Mouse (Mus musculus) granulocyte monocyte progenitor cell, adult 5-6 weeks (primary cell): ENCODE measurements around the gene Fgfr2. TPM values are rescaled to one million over a fixed set of nuclear protein-coding genes. Genes with fewer than 3 reads are reported as not detected.

Source experiments
- ATAC-seq: replicated peaks from 2 replicates; pipeline ENCODE4 v1.8.0; 2016; ENCODE audit warnings: mild to moderate bottlenecking, moderate TSS enrichment, inconsistent platforms; ENCODE audit not compliant: poor library complexity, severe bottlenecking
- total RNA-seq, 2 experiments: library from RNA; stranded (forward) in 1 of 2; stranded (reverse) in 1 of 2; fragments of 200-712, 200-1000 nt in 1 of 2; fragments of >200 nt in 1 of 2; fragmentation: Nextera tagmentation in 1 of 2; gene quantifications; 2 replicates each; pipeline ENCODE4 v1.2.3; 2014 to 2017

The Fgfr2 gene
- total RNA-seq, 2 experiments from 2014 or later: not detected

DNA sequence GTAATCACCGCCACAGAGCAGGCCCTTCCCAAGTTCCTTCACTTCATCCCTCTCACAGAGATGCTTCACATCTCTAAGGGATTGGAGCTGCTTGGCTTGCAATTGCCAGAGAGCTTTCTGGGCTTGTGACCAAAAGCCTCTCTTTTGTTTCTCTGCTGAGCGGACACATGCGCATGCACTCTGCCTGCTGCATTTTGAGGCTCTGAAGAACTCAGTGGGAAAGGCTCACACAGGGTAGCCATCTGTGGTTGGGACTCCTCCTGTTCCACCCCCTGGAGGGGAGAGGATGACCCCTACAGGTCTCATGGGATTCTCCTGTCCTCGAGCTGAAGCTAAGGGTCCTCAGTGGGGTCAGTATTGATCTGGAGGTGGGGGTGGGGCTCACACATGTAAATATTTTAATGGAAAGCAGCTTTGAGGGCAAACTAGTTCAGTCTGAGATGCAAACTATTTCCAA lies 2157.2 kb downstream of the Fgfr2 start:
- no peak for ATAC-seq

DNA sequence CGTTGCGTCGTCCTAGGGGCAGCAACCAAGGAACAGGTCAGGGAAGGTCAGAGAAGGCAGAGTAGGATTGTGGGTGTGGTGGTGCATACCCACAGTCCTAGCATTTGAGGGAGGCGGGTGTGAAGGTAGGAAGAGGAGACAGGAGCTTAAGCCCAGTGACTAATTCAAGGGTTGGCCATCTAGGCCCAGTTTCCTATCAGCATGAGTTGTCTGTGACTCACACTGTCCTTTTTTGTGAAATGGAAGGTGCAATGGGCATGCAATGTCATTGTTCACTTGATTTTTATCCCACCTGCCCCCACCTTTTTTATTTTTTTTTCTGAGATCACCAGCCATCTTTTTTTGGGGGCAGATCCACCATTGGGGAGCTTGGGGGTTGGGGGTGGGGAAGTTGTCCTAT lies 2157.8 kb downstream of the Fgfr2 start:
- no peak for ATAC-seq

DNA sequence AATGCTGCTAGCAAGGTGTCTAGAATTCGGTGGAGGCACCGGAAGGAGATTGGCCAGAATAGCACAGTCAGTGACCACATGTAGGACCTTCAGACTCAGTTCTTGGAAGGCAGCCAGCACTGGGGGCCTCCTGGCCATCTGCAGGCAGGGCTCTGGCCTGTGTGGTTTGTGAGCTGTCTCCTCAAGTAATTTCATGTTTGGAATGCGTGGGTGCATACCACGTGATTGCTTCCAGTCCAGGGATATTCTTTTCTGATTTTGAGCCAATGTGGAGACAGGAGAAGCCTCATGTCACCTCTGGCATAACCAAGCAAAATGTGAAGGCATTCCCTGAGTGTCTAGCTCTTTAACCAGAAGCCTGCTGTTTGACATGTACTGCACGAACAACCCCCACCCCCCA lies 2158.5 kb downstream of the Fgfr2 start:
- ATAC-seq: no peak

DNA sequence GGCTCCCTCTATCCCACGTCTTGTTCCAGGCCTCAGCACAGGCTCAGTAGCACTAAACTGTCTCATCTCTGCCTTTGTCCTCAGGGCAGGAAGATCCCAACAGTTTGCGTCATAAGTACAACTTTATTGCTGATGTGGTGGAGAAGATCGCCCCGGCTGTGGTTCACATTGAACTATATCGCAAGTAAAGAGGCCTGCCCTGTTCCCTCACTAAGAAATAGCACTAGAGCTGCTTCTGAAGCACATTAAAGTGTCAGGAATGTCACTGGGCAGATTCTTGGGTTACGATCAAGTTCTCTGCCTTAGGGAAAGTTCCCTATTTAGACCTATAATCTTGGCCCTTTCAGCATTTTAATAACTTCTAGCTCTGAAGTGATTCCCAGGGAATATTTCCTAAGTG lies 2161.7 kb downstream of the Fgfr2 start:
- no peak for ATAC-seq

DNA sequence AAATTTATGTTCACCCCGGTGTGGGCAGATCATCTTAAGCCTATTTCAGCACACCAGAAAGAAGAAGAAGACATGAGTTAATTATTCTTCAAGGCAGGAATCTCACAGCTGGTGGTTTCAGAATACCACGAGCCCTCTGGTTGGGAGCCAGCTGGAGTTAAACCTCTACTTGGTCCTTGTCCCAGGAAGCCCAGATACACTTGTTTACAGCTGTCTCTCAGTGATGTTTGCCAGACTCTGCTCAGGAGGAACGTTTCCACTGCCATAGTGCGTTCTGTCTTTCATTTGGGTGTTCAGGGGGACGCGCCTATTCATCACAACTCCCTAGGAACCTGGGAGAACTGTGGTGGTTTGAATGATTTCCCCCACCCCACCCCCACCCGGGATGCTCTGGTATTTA lies 2163.3 kb downstream of the Fgfr2 start:
- ATAC-seq: no peak

DNA sequence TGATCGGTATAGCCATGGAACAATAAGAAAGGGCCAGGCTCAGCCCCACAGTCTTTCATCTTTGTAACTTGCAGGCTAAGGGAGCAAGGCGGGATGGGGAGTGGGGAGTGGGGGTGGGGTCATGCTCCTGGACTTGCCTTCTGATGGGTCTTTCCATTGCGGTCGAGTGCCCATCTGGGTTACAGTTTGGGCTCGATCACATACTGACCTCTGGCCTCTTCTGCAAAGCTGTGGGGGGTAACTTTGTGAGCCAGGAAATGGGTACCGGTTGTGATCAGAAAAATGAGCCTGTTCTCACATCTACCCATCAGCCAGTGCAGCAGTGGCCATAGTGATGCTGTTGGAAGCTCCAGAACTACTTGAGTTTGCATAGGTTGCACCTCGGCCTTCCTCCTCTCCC lies 2164.6 kb downstream of the Fgfr2 start:
- no peak for ATAC-seq

DNA sequence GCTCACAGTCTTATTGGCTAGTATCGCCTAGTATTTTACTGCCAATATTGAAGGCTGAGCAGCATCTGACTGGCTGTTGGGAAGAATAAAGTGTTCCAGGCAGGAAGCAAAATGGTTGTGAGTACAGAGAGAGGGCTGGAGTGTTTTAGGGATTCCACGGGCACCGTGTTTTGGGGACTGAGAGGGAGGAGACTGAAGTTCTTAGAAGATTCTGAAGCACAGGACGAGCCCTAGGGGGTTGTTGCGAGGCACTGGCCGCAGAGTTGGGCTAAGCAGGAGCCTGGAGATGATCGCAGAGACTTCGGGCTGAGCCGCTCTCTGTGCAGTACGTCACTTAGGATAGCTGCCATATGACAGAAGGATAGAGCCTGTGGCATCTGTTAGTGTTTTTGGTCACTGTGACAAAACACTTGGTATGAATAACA lies 2169.0 kb downstream of the Fgfr2 start:
- no peak for ATAC-seq

DNA sequence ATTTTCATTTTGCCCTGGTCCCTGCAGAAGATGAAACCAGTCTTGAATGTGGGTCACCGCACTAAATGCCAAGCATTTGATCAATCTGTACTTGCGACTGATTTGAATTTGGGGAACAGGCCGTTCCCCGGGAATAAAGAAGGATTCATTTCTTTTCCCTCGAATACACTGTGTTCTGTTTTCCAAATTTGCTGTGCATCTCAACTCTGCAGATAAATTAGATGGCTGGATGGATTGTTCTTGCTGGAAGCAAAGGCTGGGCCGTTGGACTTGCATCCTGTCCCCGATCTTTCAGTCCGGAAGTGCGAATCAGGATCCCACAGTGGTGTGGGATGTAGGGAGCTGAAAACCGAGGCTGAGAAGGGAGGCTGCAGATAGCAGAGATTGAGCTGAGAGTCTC lies 2169.8 kb downstream of the Fgfr2 start:
- ATAC-seq: no peak

DNA sequence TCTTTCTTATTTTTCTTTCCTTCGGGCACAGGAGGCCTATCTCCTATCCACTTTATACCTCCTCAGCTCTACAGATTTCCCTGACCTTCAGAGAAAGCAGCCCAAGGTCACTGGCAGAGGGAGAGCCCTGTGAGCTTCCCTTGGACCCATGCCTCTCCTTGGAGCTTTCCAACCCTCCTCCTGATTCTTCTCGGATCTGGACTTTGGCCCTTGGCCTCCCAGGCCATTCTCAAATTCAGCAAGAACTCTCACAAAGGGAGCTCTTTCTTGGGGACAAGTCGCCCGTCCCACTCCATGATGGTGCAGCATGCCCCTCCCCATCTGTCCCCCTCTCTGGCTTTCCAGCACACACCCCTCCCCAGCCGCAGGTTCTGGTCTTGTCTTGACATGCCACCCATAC lies 2172.1 kb downstream of the Fgfr2 start:
- ATAC-seq: no peak

DNA sequence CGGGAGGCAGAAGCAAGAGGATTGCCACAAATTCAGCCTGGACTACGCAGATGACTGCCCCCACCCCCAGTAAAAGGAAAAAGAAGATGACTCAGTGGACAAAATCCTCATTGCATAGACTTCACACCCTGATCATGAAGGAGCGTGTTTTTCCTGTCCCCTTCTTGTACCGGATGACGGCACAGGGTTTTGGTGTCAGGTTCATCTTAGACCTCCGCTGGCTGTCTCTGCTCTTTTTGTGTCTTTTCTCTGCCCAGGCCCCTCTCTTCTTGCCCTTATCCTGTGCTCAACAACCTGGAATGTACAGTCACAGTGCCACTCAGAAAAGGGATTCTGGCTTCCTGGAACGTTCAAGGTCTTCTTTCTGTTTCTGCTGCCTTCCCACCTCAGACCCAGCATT lies 2172.7 kb downstream of the Fgfr2 start:
- ATAC-seq: no peak

DNA sequence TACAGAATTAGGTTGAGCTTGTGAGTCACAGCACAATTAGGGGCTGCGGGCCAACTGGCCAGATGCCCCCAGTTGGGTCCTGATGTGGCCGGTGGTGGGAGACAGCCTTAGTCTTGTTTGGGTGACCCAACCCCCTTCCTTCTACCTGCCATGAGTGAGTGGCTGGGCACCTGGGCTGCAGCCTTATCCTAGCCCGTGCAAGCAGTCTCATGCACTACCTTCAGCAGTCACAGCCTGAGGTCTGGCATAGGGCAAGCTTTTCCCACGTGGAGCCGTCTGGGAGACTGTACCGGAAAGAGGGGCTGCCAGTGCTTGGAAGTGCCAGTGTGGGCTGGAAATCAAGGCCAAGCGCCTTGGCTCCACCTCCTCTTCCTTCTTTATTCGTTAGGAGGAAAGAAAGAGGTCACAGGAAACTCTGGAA lies 2173.8 kb downstream of the Fgfr2 start:
- no peak for ATAC-seq

DNA sequence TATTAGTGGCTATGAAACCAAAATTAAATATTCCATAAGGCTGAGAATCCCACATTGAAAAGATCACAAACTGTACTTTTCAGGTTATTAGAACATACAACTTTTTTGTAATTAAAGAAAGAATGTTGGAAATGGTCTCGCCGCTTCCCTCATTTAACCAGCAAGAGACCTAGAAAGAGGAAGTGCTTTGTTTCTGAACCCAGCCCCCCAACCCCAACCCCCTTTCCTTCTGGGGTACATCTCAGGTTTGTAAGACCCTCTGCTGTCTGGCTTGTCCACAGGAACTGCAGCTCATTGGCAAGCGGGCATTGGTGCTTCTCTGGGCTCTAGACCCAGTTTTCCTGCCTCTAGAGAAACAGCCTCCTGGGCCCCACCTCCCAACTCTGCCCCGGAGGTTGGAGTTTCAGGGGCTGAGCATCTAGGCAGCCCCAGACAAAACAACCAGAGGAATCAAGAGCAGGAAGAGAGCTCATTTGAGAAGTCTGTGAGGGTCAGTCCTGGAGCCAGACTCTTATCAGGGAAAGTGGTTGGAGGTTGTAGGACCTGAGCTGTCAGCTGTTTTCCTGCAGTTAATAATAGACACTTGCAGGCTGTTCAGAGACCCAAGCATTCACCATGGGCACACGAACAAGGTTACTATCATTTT lies 2174.5 kb downstream of the Fgfr2 start:
- ATAC-seq: peak; percentile 42; the same call in 1 of the 2 replicates

DNA sequence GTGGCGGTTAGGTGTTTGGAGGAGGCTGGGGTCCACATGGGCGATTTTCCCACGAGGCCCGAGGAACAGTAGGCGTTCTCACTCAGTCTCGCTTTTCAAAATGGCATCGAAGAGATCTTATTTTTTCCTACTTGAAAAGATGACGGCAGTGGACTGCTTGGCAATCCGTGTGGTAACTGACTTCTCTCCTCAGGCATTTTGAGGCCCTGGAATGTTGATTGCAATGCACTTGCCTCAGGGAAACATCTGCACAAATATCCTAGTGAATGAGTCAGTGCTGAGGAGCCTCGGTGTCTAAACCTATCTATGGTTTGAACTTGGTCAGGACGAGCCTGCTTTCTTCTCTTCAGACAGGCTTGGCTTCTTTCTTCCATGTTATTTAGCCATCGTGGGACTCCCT lies 2176.8 kb downstream of the Fgfr2 start:
- ATAC-seq: no peak

DNA sequence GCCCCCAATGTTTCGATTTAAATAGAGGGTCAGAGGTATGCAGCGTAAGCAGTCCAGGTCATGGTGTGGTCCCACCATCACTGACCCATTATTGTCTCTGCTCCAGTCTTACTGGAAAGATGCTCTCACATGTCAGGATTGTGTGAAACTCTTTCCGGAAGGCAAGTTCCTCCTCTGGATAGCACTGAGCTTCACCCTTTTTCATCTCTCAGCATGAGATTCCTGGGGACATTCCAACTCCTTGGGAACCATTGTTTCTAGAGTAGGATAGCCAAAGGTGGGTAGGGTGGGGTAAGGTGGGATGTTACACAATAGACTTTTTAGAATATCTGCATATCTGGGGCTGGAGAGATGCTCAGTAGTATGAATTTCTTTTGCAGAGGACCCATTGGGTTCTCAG lies 2177.4 kb downstream of the Fgfr2 start:
- no peak for ATAC-seq

DNA sequence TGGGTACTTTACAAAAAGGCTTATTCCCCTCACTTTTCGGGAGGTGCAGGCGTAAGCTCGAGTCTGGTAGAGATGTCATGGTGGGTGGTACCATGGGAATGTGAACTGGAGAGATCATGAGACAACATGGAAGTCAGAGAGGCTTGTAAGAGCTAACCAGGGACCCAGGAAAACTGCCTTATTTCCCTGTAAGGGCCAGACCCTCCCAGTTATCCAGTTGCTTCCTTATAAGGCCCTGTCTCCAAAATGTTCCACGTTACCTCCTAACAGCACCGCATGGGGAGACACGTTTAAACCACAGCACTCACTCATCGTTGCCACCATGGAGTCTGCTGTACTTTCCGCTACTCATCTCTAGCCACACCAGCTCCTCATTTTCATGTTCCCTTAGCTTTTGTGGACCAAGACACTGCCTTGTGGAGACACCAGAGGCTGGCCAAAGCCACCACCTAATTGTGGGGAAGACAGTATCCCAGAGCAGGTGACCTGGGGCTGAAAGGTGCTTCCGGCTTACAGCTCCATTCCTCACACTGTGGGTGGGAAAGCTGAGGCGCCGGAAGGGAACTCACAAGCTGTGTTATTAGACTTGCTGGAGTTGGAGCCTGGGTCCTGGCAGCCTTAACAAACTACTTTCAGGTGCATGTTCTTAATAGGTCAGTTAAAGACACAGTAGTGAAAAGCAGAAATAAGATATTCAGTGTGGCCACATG lies 2178.2 kb downstream of the Fgfr2 start:
- no peak for ATAC-seq

DNA sequence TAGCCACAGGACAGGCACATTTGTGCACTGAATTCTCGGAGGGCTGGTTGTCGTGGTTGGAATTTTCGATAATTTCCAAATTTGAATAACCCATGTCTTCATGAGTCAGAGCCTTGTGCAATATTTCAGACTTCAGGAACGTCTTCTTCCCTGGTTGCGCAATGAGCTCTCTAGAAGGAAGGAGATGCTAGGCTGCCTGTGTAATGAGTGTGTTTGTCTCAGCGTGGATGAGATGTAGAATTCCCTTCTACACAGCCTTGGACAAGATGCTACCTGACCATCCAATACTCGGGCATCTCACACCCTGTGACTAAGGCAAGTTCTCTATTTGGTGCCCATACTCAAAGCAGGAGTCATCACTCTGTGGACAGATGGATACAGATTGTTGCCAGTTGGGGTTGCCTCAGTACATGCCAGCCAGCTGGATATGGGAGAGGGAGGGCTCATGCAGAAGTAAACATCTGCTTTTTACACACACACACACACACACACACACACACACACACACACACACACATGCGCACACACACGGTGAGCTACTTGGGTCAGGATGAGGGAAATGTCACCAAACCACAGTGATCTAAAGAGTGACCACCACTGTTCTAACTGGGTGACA lies 2179.8 kb downstream of the Fgfr2 start:
- peak; percentile 91 for ATAC-seq

DNA sequence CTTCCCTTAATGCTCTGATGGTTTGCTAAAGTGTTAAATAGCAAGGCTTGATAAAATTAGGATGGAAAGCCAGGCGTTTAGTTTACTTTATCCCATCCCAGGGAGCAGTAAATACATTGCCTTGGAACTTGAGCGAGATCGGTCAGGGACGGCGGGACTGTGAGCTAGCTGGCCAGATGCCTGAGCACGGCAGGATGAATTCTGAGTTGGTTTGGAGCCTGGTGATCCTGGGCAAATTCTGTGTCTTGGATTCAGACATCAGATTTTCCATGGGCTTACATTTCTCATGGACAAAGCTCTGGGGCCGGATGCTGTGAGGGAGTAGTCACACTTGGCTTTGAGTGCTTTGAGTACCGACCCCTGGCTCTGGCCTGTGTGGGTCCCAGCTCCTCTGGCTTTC lies 2182.4 kb downstream of the Fgfr2 start:
- no peak for ATAC-seq

DNA sequence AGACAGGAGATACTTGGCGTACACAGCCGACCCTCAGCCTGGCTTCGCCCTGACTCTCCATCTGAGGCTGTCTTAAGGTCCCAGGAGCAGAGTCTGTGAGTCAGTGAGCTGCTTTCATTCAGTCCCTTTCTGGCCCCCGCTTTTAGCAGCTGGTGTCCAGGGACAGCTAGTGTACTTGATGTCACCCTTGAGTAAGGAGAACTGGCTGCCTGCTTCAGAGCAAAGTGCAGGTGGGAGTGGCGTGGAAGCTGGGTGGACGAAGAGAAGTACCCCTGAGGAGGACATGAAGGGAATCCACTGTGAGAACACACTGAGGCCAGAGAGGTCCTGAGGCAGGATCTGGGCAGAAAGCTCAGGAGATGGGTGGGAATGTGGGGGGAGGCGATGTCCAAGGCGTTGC lies 2184.3 kb downstream of the Fgfr2 start:
- no peak for ATAC-seq

DNA sequence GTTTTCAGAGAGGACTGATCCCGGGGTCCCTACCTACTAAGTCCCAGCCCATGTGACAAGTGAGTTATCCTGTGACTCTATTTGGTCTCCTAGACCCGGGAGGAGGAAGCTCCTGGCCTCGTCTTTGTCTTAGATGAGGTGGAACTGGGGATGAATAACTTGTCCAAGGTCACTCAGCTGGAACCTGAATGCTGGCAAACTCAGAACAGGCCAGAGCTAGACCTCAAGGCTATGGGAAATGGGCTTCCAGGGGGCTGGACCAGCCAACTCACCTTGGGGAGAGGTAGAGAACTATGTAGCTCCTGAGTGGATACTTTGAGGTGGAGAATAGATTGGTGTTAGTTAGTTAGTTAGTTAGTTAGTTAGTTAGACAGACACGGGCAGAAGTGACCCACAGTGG lies 2185.1 kb downstream of the Fgfr2 start:
- ATAC-seq: no peak

DNA sequence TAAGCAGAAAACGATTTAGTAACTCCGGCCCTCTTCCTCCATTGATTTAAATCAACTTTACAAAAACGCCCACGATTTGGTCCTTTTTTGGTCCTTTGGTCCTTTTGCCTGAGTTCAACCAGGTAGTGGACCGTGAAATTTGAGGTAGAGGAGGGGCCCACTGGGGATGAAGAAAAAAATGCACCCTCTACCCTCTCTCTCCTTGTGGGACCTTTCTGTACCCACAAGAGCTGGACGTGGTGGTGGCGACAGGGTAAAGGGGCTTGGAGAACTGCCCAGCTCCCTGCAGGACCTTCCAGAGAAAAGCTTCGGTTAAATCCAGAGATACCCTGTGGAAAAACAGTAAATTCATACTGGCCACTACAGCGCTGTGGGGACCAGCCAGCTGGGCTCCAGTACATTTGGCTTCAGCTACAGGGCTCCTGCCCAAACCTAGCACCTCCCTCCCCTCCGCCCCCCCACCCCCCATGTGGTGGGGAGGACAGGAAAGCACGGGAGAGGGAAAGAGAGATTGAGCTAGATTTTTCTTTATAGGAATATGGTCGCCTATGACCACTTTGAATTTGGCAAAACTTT lies 2185.8 kb downstream of the Fgfr2 start:
- no peak for ATAC-seq

DNA sequence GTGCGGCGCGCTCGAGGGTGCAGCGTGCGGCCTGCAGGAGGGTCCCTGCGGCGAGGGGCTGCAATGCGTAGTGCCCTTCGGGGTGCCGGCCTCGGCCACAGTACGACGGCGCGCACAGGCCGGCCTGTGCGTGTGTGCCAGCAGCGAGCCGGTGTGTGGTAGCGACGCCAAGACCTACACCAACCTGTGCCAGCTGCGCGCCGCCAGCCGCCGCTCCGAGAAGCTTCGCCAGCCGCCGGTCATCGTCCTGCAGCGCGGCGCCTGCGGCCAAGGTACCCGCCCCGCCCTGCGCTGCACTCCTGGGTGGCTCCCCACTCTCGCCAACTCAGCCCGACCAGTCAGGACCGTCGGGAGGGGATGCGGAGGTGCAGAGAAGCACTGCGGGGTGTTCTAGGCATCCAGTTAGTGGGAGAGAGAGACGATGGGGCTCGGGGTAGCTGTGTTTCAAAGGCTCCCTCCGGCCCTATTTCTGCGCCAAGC lies 2186.6 kb downstream of the Fgfr2 start:
- ATAC-seq: peak; percentile 12; the same call in 1 of the 2 replicates
